Mouse (Mus musculus): ENCODE data around the gene Tsga10ip.

DNA sequence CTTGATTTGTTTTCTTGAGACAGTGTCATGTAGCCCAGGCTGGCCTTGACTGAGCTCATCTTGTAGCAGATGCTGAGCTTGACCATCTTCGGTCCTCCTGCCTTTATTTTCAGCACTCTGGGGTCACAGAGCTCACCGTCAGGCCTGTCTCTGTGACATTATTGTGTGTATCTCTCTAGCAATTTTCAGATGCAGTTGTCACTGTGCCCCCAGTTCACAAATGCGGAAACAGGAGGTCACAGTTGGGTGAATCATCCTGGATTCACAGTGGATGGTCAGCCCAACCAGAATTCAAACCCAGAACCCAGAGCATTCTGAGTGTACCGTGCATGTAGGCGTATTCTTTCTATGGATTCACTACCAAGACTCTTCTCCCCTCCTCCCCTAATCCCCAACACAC, 43.4 kb upstream of the Tsga10ip start:
- TF ChIP-seq POLR2A (IDR thresholded peaks at IDR 0.05; ENCODE audit: insufficient read length, low read depth) (no peak), USF1 (IDR thresholded peaks at IDR 0.05; ENCODE audit: low read depth) (no peak), MYOG (IDR thresholded peaks at IDR 0.05; ENCODE audit: control insufficient read depth in 1 of 3, insufficient read depth in 1 of 3, insufficient read length in 2 of 3, low read depth in 2 of 3) (peak in 1 of 3 experiments; percentile 47), TCF12 (IDR thresholded peaks at IDR 0.05; ENCODE audit: insufficient read depth, poor library complexity, severe bottlenecking) (no peak), TCF3 (IDR thresholded peaks at IDR 0.05; ENCODE audit: insufficient read length, low read depth) (no peak), REST (IDR thresholded peaks at IDR 0.05; ENCODE audit: insufficient read depth, insufficient read length) (no peak), POLR2AphosphoS2 (IDR thresholded peaks at IDR 0.05; ENCODE audit: insufficient read length, low read depth) (no peak), MYOD1 (IDR thresholded peaks at IDR 0.05; ENCODE audit: control insufficient read depth in 1 of 3, insufficient read length in 2 of 3, low read depth in 2 of 3) (peak in 2 of 3 experiments; percentile 62 to 63), MAX (IDR thresholded peaks at IDR 0.05; ENCODE audit: low read depth) (no peak)
